Comparison of ENCODE assay signal across 10 mouse cellular contexts in genomic region chr1:185482001-185482761, GRCm38 (mm10). TPM values are rescaled to one million over a fixed set of nuclear protein-coding genes. Genes with fewer than 3 reads are reported as not detected.
DNase-seq lines count a peak whose midpoint lies in the region; TF ChIP-seq lines count a peak whose summit lies in the region.
"Had no signal": no experiment of that assay in that cellular context is flagged by ENCODE, and none has a peak within 500 bp of the region (broad histone marks: within the 10 kb centered on the region; RNA-seq: fewer than 3 reads in every experiment).

No protein-coding gene starts in this region.

- no peak for TF ChIP-seq POLR2A in cortical plate, adult 2 months (IDR thresholded peaks at IDR 0.05; ENCODE audit: extremely low read depth, insufficient read depth, low read length)

- no peak for TF ChIP-seq CTCF in cortical plate, adult 2 months (IDR thresholded peaks at IDR 0.05; ENCODE audit: extremely low read depth, insufficient read depth, low read length)

- WGBS in hindbrain, embryonic 10.5 days = 58% methylated on average over 19 of the region's 19 CpGs

- peaks cover 2% of the 10 kb centered on the region; the same call in 1 of the 2 replicates for H3K4me1 ChIP-seq in cortical plate, adult 2 months (ENCODE audit: control insufficient read depth, insufficient read depth, low read length)
- peaks cover 19% of the 10 kb centered on the region for H3K4me1 ChIP-seq in hindbrain, embryonic 10.5 days (replicated peaks)

- H3K4me3 ChIP-seq in cortical plate, adult 2 months (ENCODE audit: insufficient read depth, low read length) = peak overlapping the region; percentile 10
- peak overlapping the region; percentile 9; the same call in 1 of the 2 replicates for H3K4me3 ChIP-seq in hindbrain, embryonic 10.5 days
- H3K4me3 ChIP-seq: heart, adult 2 months had no signal

- H3K9me3 ChIP-seq in hindbrain, embryonic 10.5 days = no peaks in the 10 kb centered on the region

- no peak overlapping the region for H3K27ac ChIP-seq in cortical plate, adult 2 months (ENCODE audit: insufficient read depth, low read length)
- H3K27ac ChIP-seq in hindbrain, embryonic 10.5 days = peak overlapping the region; percentile 68
- H3K27ac ChIP-seq: heart, adult 2 months had no signal

- no peaks in the 10 kb centered on the region for H3K36me3 ChIP-seq in hindbrain, embryonic 10.5 days

- intact Hi-C loops in heart, postnatal 10 days (cut with DNase I) = no loop called here
- intact Hi-C loops in left cerebral cortex, postnatal 25 days (cut with DNase I) = no loop called here

- peak; percentile 9 to 11 for DNase-seq in heart, postnatal 10 days
- DNase-seq in heart, adult 8-10 months (ENCODE audit: low spot score) = no peak
- peak; percentile 42 for DNase-seq in hindbrain, embryonic 10.5 days (ENCODE audit: low spot score)
- peak; percentile 61 to 68 for DNase-seq in left cerebral cortex, postnatal 25 days (ENCODE audit: low spot score in 2 of 2)
- peak; percentile 19 for DNase-seq in retina, postnatal 7 days (ENCODE audit: low read depth, low spot score)
- DNase-seq in ovary, postnatal 36 days (ENCODE audit: low spot score) = no peak
- DNase-seq in gastrocnemius, adult 18-20 months (ENCODE audit: low spot score) = no peak

- H3K27me3 ChIP-seq in hindbrain, embryonic 10.5 days (ENCODE audit: insufficient read depth, poor library complexity, severe bottlenecking) = no peaks in the 10 kb centered on the region
- H3K27me3 ChIP-seq: CH12.LX had no signal

RNA-seq across cellular contexts. Expression of gene Slc30a10, which starts 27.5 kb away (rescaled TPM):
- total RNA-seq in heart, postnatal 10 days (2021) = not detected
- not detected for total RNA-seq in heart, adult 8-10 months (2022)
- 11.4 and 12.0 TPM in 2 replicates for polyA plus RNA-seq in cortical plate, adult 2 months (2012; rRNA removed)
- 1.3 and 1.6 TPM in 2 replicates for polyA plus RNA-seq in hindbrain, embryonic 10.5 days (2016; fragmentation: Nextera tagmentation; extraction: Ambion mirVana)
- 10 to 100 TPM; 10.4 to 10.5 TPM for total RNA-seq in left cerebral cortex, postnatal 25 days (2021)
- under 1 TPM in 1 of 2 experiments, not detected in 1; 0.05 TPM for total RNA-seq in gastrocnemius, adult 18-20 months (2021)
- total RNA-seq: CH12.LX; heart, adult 2 months had no signal
- polyA plus RNA-seq: heart, adult 2 months had no signal

Comparison
In these comparisons a context has a peak if more than half of its experiments do, and no peak if none do; other contexts are left out.
1. DNase-seq: peak in heart, postnatal 10 days (2 of 2), hindbrain, embryonic 10.5 days (single experiment), left cerebral cortex, postnatal 25 days (2 of 2) and retina, postnatal 7 days (single experiment); none in heart, adult 8-10 months (single experiment), ovary, postnatal 36 days (single experiment) and gastrocnemius, adult 18-20 months (single experiment).
2. RNA of gene Slc30a10, which starts 27.5 kb away (total RNA-seq): 10.4 to 10.5 TPM in left cerebral cortex, postnatal 25 days; 0.05 TPM in gastrocnemius, adult 18-20 months, not detected in heart, postnatal 10 days and not detected in heart, adult 8-10 months; every median in the first group is over 10 times any median in the second.